Mouse (Mus musculus): ENCODE results near the gene Rpusd4. TPM values are rescaled to one million over a fixed set of nuclear protein-coding genes. Genes with fewer than 3 reads are reported as not detected.

Gene Rpusd4
- total RNA-seq, 2 experiments from 2014 or later, result 11.9 to 13.5 TPM

Other genes with a start within 250 kb of the Rpusd4 start
- gene St3gal4, start 148.6 kb upstream of the Rpusd4 start, total RNA-seq (2021), result 10 to 100 TPM; 26.8 to 31.0 TPM
- 10 to 100 TPM; 21.1 to 21.2 TPM for gene Dcps, start 91.8 kb upstream of the Rpusd4 start, total RNA-seq (2021)
- 10 to 100 TPM; 65.8 to 69.0 TPM for gene Srpr, start 67.7 kb upstream of the Rpusd4 start, total RNA-seq (2021)
- gene Tirap, start 67.6 kb upstream of the Rpusd4 start, total RNA-seq (2021), result 1 to 10 TPM; 2.1 to 2.4 TPM
- gene Foxred1, start 56.8 kb upstream of the Rpusd4 start, total RNA-seq (2021), result 10 to 100 TPM; 33.1 to 35.0 TPM
- gene Fam118b, start 60 bp upstream of the Rpusd4 start, total RNA-seq (2021), result 10 to 100 TPM; 28.9 to 29.1 TPM
- gene Cdon, start 153.3 kb downstream of the Rpusd4 start, total RNA-seq (2021), result 10 to 100 TPM; 11.2 to 11.9 TPM